Mouse (Mus musculus): ENCODE data around the gene Gprin1.

GRCm38 (mm10) chr13:54756156-54756712 lies 6.6 kb upstream of the Gprin1 start:
- TF ChIP-seq EP300 (IDR thresholded peaks at IDR 0.05; ENCODE audit: low read depth) (no peak), CTCF (IDR thresholded peaks at IDR 0.05; ENCODE audit: low read depth) (no peak)
